8 mouse cellular contexts compared by ENCODE assay signal in the genomic region with DNA sequence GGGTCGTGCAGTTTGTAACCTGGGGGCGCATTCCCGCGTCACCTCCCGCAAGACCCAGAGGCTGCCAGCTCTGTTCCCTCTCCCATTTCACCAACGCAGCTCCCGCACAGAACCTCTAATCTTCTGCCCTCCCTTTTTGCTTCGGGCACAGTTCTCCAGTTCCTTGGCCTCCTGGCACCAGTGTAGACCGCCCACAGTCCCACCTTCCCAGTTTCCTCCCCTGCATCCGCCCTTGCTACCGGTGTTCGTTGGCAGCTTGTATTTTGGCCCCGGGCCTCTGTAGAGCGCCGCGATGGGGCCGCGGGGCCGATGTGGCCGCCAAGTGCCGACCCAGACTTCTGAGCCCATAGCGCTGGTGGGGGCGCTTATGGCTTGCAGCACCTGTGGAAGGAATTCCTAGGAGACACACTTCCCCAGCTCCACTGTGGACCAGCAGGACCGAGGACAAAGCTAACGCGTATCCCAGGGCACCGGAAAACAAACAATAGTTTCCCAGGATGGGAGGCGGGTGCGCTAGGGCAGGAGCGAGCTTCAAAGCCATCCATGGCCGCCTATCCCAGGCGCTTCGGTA. TPM values are rescaled to one million over a fixed set of nuclear protein-coding genes. Genes with fewer than 3 reads are reported as not detected.
DNase-seq lines count a peak whose midpoint lies in the region; ATAC-seq and TF ChIP-seq lines count a peak whose summit lies in the region.

Gene Odf3b (minus strand): TSS at position 452 of the 571 bp plus-strand sequence.

- TF ChIP-seq POLR2A in bone marrow, adult 2 months (IDR thresholded peaks at IDR 0.05; ENCODE audit: borderline replicate concordance, control insufficient read depth, low read depth, low read length): no peak
- TF ChIP-seq POLR2A in kidney, adult 2 months (IDR thresholded peaks at IDR 0.05; ENCODE audit: low read depth, low read length): no peak

- no peak within 1 kb of the TSS for H3K27ac ChIP-seq in bone marrow, adult 2 months (ENCODE audit: control insufficient read depth, insufficient read depth, low read depth, low read length, poor library complexity)
- H3K27ac ChIP-seq in kidney, adult 2 months (ENCODE audit: insufficient read depth, low read depth, low read length): no peak within 1 kb of the TSS
- H3K27ac ChIP-seq in lung, postnatal 0 days (ENCODE audit: low read length): no peak within 1 kb of the TSS
- H3K27ac ChIP-seq in stomach, embryonic 14.5 days (ENCODE audit: low read length): no peak within 1 kb of the TSS

- DNase-seq in cerebellum, postnatal 14 days: peak; percentile 81 to 87
- DNase-seq in heart, adult 9 months (ENCODE audit: low spot score in 2 of 2): peak; percentile 69 to 72
- peak; percentile 61 for DNase-seq in kidney, adult 2 months
- peak; percentile 26 for DNase-seq in lung, postnatal 0 days (ENCODE audit: low spot score)
- DNase-seq in urinary bladder, postnatal 36 days (ENCODE audit: low spot score in 2 of 2): no peak
- no peak for DNase-seq in yolk sac, embryonic 10.5 days (ENCODE audit: low spot score)

- H3K4me3 ChIP-seq in bone marrow, adult 2 months (replicated peaks; ENCODE audit: control insufficient read depth, low read depth, low read length): peak within 1 kb of the TSS; percentile 2
- peak within 1 kb of the TSS; percentile 44 for H3K4me3 ChIP-seq in kidney, adult 2 months (ENCODE audit: insufficient read depth, low read depth, low read length)
- peak within 1 kb of the TSS; percentile 34 for H3K4me3 ChIP-seq in lung, postnatal 0 days (ENCODE audit: low read depth, low read length)
- H3K4me3 ChIP-seq in stomach, embryonic 14.5 days (ENCODE audit: low read depth, low read length): peak within 1 kb of the TSS; percentile 35

- no peak for TF ChIP-seq EP300 in lung, postnatal 0 days (IDR thresholded peaks at IDR 0.05)

- under 1% methylated on average over 33 of the region's 33 CpGs for WGBS in bone marrow, adult 2 months
- under 1% methylated on average over 33 of the region's 33 CpGs for WGBS in kidney, adult 2 months
- WGBS in lung, postnatal 0 days: under 1% methylated on average over 33 of the region's 33 CpGs
- WGBS in stomach, embryonic 14.5 days: under 1% methylated on average over 33 of the region's 33 CpGs

- no peaks in the 10 kb centered on the region for H3K4me1 ChIP-seq in bone marrow, adult 2 months (ENCODE audit: control insufficient read depth, insufficient read depth, low read length)
- 0 out of 2 replicates have a peak, but pooled peaks cover 3% of the 10 kb centered on the region for H3K4me1 ChIP-seq in kidney, adult 2 months (ENCODE audit: control insufficient read depth, insufficient read depth, low read length)
- peaks cover 2% of the 10 kb centered on the region for H3K4me1 ChIP-seq in lung, postnatal 0 days (ENCODE audit: insufficient read depth, low read depth, low read length)
- peaks cover 9% of the 10 kb centered on the region; the same call in 1 of the 2 replicates for H3K4me1 ChIP-seq in stomach, embryonic 14.5 days (ENCODE audit: control insufficient read depth, insufficient read depth, low read length)

- ATAC-seq in lung, postnatal 0 days: peak; percentile 63
- no peak for ATAC-seq in stomach, embryonic 14.5 days (ENCODE audit: insufficient number of reproducible peaks, insufficient read depth, low FRiP score, low read depth)

- H3K27me3 ChIP-seq in kidney, adult 2 months (replicated peaks; ENCODE audit: control insufficient read depth, insufficient read depth, low read length): no peaks in the 10 kb centered on the region
- peaks cover 34% of the 10 kb centered on the region for H3K27me3 ChIP-seq in lung, postnatal 0 days (replicated peaks; ENCODE audit: insufficient read depth, low read length)
- H3K27me3 ChIP-seq in stomach, embryonic 14.5 days (ENCODE audit: control insufficient read depth, insufficient read depth, low read length): peaks cover 28% of the 10 kb centered on the region

- H3K36me3 ChIP-seq in kidney, adult 2 months (ENCODE audit: control insufficient read depth, insufficient read depth, low read length): no peaks in the 10 kb centered on the region
- H3K36me3 ChIP-seq in lung, postnatal 0 days (ENCODE audit: insufficient read depth, low read length): no peaks in the 10 kb centered on the region
- H3K36me3 ChIP-seq in stomach, embryonic 14.5 days (ENCODE audit: control insufficient read depth, insufficient read depth, low read length): no peaks in the 10 kb centered on the region

- TF ChIP-seq CTCF in bone marrow, adult 2 months (IDR thresholded peaks at IDR 0.05; ENCODE audit: control insufficient read depth, insufficient read depth, low read length): no peak
- TF ChIP-seq CTCF in kidney, adult 2 months (conservative IDR thresholded peaks at IDR 0.05; ENCODE audit: insufficient read depth, insufficient read length, low read depth, low read length): no peak
- TF ChIP-seq CTCF in lung, postnatal 0 days (IDR thresholded peaks at IDR 0.05): no peak

- no peak within 1 kb of the TSS; the same call in 1 of the 2 replicates for H3K9ac ChIP-seq in lung, postnatal 0 days (replicated peaks; ENCODE audit: low read depth)
- no peak within 1 kb of the TSS for H3K9ac ChIP-seq in stomach, embryonic 14.5 days (replicated peaks; ENCODE audit: low read depth, low read length)

- H3K9me3 ChIP-seq in lung, postnatal 0 days (ENCODE audit: low read length): no peaks in the 10 kb centered on the region
- no peaks in the 10 kb centered on the region for H3K9me3 ChIP-seq in stomach, embryonic 14.5 days (ENCODE audit: control insufficient read depth, low read depth, low read length)

- H3K4me2 ChIP-seq in lung, postnatal 0 days (replicated peaks; ENCODE audit: low read depth, low read length): peak within 1 kb of the TSS; percentile 55
- H3K4me2 ChIP-seq in stomach, embryonic 14.5 days (replicated peaks; ENCODE audit: low read depth, low read length): peak within 1 kb of the TSS; percentile 49

RNA-seq across cellular contexts. Expression of gene Odf3b, which starts in this region (rescaled TPM):
- 1.7 and 4.9 TPM in 2 replicates for polyA plus RNA-seq in bone marrow, adult 2 months (2011; ENCODE audit: insufficient read depth, insufficient read length, low replicate concordance, missing spikeins)
- 1.6 and 2.2 TPM in 2 replicates for polyA plus RNA-seq in kidney, adult 2 months (2012; rRNA removed)
- polyA plus RNA-seq in lung, postnatal 0 days (2015; fragmentation: Nextera tagmentation; extraction: Ambion mirVana): 33.2 and 34.9 TPM in 2 replicates
- polyA plus RNA-seq in stomach, embryonic 14.5 days (2014; fragmentation: Nextera tagmentation; extraction: Ambion mirVana): 0.80 and 1.3 TPM in 2 replicates

Comparison
In these comparisons a context has a peak if more than half of its experiments do, and no peak if none do; other contexts are left out.
1. DNase-seq: peak in cerebellum, postnatal 14 days (2 of 2), heart, adult 9 months (2 of 2), kidney, adult 2 months (single experiment) and lung, postnatal 0 days (single experiment); none in urinary bladder, postnatal 36 days (0 of 2) and yolk sac, embryonic 10.5 days (single experiment).
2. Peak in every context shown above with its lines, with median percentiles within 50 percentile points of each other: H3K4me3 ChIP-seq.